Mouse (Mus musculus) monocyte, adult 5-6 weeks (primary cell): ENCODE results near the gene Ovca2. TPM values are rescaled to one million over a fixed set of nuclear protein-coding genes. Genes with fewer than 3 reads are reported as not detected.

Experiments used
- ATAC-seq: fragments of 153-309, 156-312 bp; replicated peaks from 2 replicates; pipeline ENCODE4 v1.8.0; 2017; ENCODE audit warnings: mild to moderate bottlenecking; ENCODE audit not compliant: low TSS enrichment, insufficient number of reproducible peaks, severe bottlenecking, poor library complexity, low FRiP score
- total RNA-seq: library from RNA; stranded (forward); fragments of 200-1000, 200-491, 200-594 nt; gene quantifications from 3 replicates; pipeline ENCODE4 v1.2.3, GENCODE M21; 2017

The Ovca2 gene
- total RNA-seq, 1 experiment from 2014 or later, result 8.5 TPM

- ATAC-seq, result peak; percentile 33
These were observed 5.4 kb downstream of the Ovca2 start for GRCm38 (mm10) chr11:75173095-75173798.

DNA sequence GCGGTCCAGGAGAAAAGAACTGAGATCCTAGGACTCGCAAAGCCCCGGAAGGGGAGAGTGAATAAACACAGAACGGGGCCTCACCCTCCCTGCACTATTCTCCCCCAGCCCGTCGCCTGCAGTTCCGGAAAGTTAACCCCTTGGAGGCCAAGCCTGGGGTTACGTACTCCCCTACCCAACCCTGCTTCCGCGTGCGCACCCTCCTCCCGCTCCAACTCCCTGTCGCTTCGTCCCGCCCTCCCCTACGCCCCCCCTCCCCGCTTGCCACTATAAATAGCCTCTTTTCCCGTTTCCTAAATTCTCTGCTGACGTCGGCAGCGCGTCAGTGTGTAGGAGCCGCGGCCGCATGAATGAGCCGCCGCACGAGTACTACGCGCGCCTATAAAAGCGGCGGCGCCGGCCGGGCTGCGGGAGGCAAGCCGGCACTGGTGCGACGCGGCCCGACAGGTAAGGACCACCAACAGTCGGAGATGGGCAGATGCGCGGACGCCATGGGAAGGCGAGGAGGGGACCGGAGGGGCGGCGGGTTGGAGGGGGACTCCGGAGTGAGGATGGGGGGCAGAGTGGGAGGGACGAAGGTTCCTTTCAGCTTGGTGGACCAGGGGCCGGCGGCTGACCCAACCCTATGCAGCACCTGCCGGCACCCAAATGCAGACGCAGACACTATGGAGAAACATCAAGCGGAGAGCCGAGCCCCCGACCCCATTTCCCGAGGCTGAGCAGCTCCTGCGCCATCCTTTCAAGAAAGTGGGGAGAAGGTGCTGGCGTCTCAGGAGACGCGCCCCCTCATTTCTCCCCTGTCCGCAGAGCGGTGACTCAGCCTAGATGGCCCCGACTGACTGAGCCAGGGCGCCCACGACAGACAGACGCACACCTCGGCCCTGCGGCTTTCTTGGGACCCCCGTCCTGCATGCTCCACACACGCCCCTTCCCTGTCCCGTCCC lies 6.2 kb downstream of the Ovca2 start:
- ATAC-seq, result no peak

GRCm38 (mm10) chr11:75171186-75171865 lies 7.3 kb downstream of the Ovca2 start:
- no peak for ATAC-seq

- peak; percentile 48 for ATAC-seq
These were observed 8.4 kb downstream of the Ovca2 start for GRCm38 (mm10) chr11:75170136-75170751.

- ATAC-seq, result no peak
These were observed 9.1 kb downstream of the Ovca2 start, which contains the start of gene Hic1 for GRCm38 (mm10) chr11:75169405-75170080. Gene Hic1 (minus strand): TSS chr11:75169519.

DNA sequence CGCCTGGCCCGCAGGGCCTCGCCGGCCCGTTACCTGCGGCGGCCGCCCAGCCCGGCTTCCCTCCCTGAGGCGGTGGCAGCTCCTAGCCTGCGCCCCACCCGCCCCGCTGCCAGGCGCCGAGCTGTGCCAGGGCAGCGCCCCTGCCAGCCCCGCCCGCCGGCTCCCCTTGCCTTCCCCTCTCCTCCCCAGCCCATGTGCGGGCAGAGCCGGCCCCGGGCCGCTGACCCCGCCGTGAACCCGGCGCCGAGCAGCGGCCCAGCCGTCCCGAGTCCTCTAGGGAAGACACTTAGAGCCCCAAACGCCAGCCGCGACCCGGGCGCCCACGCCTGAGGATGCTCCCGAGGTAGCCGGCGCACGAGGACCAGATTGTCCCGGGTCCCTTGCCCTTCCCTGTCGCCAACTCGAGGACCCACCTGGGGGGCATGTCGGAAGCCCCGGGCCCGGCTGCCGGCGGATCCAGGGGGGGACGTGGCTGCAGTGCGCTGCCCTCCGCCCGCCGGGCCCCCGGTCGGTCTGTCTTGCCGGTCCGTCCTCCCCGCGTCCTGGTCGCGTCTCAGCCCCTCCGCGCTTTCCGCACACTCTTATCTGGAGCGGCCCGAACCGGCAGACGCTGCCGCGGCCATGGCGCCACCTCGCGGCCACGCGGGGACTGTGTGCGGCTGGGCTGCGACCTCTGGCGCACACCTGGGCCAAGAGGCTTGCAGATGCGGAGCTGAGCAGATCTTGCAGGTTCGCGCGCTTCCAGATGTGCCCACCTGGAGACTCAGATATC lies 9.9 kb downstream of the Ovca2 start:
- ATAC-seq, result no peak

- no peak for ATAC-seq
These were observed 10.7 kb downstream of the Ovca2 start for GRCm38 (mm10) chr11:75167643-75168589.

GRCm38 (mm10) chr11:75166861-75167642 lies 11.6 kb downstream of the Ovca2 start:
- ATAC-seq, result no peak

DNA sequence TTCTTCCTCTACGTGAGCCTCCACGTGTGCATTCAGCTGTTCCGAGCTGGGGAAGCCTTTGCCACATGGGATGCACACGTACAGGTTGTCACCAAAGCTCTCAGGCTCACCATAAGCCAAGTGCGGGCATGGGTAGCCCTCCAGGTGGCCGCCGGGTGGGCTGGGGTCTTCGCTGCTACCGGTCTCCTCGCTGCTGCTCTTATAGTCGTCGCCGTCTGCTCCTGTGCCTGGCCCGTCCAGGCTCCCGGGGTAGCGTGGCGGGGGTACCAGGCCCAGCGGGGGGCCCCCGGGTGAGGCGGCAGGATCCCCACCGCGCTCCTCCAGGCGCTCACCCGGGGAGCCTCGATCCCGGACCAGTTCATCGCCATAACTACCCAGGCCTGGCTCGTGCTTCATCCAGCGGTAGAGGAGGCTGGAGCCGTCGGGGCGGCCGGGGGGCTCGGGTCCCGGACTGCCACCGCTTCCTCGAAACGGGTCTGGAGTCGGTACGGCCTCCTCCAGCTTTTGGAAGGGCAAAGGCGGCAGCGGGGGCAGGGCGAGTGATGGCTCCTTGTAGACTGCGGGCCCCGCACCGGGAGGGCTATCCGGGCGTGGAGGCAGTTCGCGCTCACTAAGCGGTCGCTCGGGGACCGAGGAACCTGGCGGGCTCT lies 12.3 kb downstream of the Ovca2 start:
- ATAC-seq, result no peak

DNA sequence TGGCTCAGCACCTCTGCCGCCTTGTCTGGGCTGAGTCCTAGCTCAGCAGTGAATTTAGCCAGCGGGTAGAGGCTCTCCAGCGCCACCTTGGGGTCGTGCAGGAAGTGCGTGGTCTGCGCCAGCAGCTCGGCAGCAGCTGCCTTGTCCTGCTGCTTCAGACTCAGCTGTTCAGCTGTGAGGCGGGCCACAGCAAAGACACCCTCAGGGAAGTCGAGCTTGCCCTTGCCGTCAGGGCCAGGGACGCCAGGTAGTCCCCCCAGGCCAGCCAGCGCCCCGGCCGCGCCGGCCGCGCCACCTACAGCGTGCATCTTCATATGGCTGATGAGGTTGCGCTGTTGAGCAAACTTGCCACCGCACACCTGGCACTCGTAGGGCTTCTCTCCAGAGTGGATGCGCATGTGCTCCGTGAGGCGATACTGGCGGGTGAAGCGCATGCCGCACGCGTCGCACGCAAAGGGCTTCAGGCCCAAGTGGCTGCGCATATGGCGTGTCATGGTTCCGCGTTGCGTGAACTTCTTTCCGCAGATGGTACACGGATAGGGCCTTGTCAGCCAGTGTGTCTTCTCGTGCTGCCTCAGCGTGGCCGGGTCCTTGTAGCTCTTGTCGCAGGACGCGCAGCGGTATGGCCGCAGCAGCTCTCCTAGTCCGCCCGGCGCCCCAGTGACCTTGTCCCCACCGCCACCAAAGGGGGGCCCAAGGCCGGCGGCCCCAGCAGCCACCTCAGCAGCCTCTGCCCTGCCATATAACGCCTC lies 13.0 kb downstream of the Ovca2 start:
- peak; percentile 68 for ATAC-seq

DNA sequence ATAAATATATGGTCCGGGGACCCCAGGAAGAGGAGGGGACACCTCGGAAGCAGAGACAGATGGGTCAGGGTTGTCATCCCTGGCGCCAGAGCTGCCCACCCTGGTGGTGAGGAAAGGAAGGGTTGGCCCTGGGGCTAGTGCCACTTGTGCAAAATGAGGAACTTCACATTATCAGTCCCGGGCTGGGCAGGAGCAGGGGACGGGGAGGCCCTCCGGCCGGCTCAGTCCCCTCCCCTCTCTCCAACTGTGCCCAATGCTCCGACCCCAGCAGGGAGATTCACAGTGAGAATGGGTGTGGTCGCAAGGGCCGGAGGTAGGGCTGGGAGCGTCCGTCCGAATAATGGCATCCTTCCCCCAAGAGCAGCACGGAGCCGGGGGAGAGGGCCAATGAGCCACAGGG lies 13.9 kb downstream of the Ovca2 start:
- peak; percentile 41; the same call in 1 of the 2 replicates for ATAC-seq

DNA sequence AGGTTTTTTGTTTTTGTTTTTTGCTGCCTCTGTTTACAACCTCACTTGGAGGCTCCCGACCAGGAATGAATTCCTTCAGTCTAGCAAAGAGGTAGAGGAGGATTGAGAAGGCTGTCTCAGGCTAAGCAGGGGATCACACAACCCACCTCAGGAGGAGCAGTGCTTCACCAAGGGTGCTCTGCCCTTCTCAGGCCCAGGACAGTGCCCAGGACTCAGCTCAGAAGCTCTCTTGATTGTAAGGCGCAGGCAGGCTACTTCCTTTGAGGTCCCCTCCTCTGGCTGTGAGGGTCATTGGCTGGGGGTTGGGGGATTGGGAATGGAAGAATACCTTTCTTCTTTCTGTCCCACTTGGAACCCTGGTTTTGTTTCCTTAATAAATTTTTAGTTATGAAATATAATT lies 14.6 kb downstream of the Ovca2 start:
- ATAC-seq, result no peak

- ATAC-seq, result no peak
These were observed 15.3 kb downstream of the Ovca2 start for GRCm38 (mm10) chr11:75163379-75163778.

- no peak for ATAC-seq
These were observed 16.0 kb downstream of the Ovca2 start for GRCm38 (mm10) chr11:75162591-75163080.
